Mouse (Mus musculus) ZHBTc4 (cell line): ENCODE results near the gene Gm20388.

Experiments used
- DNase-seq: peaks from one replicate; pipeline ENCODE4 v3.0.0-alpha.2; 2011; ENCODE audit warnings: low read depth, low spot score

Gm20388 gene

GRCm38 (mm10) chr8:120412911-120413625 lies 502.4 kb downstream of the Gm20388 start:
- DNase-seq = no peak

- no peak for DNase-seq
These were observed 503.0 kb downstream of the Gm20388 start for GRCm38 (mm10) chr8:120413626-120413988.

- no peak for DNase-seq
These were observed 503.6 kb downstream of the Gm20388 start for GRCm38 (mm10) chr8:120414216-120414615.

GRCm38 (mm10) chr8:120415474-120415873 lies 504.8 kb downstream of the Gm20388 start:
- no peak for DNase-seq

- DNase-seq = no peak
These were observed 505.5 kb downstream of the Gm20388 start for GRCm38 (mm10) chr8:120416173-120416521.

GRCm38 (mm10) chr8:120416522-120417394 lies 506.1 kb downstream of the Gm20388 start:
- peak; percentile 88 for DNase-seq

GRCm38 (mm10) chr8:120418188-120418587 lies 507.5 kb downstream of the Gm20388 start:
- no peak for DNase-seq

GRCm38 (mm10) chr8:120419675-120420074 lies 509.0 kb downstream of the Gm20388 start:
- no peak for DNase-seq

GRCm38 (mm10) chr8:120420226-120420625 lies 509.6 kb downstream of the Gm20388 start:
- DNase-seq = no peak

- no peak for DNase-seq
These were observed 511.0 kb downstream of the Gm20388 start for GRCm38 (mm10) chr8:120421638-120422037.

- DNase-seq = no peak
These were observed 511.6 kb downstream of the Gm20388 start for GRCm38 (mm10) chr8:120422236-120422635.

- DNase-seq = peak; percentile 78
These were observed 512.9 kb downstream of the Gm20388 start for GRCm38 (mm10) chr8:120423576-120423975.

GRCm38 (mm10) chr8:120424829-120425198 lies 514.2 kb downstream of the Gm20388 start:
- DNase-seq = no peak

GRCm38 (mm10) chr8:120425199-120425941 lies 514.7 kb downstream of the Gm20388 start:
- no peak for DNase-seq

- DNase-seq = no peak
These were observed 515.5 kb downstream of the Gm20388 start for GRCm38 (mm10) chr8:120426105-120426504.

GRCm38 (mm10) chr8:120426622-120427385 lies 516.2 kb downstream of the Gm20388 start:
- DNase-seq = no peak

- no peak for DNase-seq
These were observed 517.9 kb downstream of the Gm20388 start for GRCm38 (mm10) chr8:120428492-120428891.

- DNase-seq = peak; percentile 77
These were observed 518.5 kb downstream of the Gm20388 start for GRCm38 (mm10) chr8:120429116-120429515.

- no peak for DNase-seq
These were observed 520.4 kb downstream of the Gm20388 start for GRCm38 (mm10) chr8:120431042-120431441.

GRCm38 (mm10) chr8:120432438-120432837 lies 521.8 kb downstream of the Gm20388 start:
- DNase-seq = no peak

GRCm38 (mm10) chr8:120433143-120433542 lies 522.5 kb downstream of the Gm20388 start:
- DNase-seq = no peak
